Mouse (Mus musculus) liver, embryonic 14.5 days (tissue): ENCODE measurements at regions not wholly inside any gene's neighbourhood (a gene's known extent, or its start where the extent isn't known, plus 50 kb on each side); places are given as distances from the start of the nearest gene placed in this dataset.

ENCODE experiments used
- CTCF ChIP-seq: IDR thresholded peaks from 2 replicates; pipeline ENCODE4 v1.5.1; 2016; ENCODE audit warnings: antibody characterized with exemption, low read depth, control low read depth
- EP300 ChIP-seq: IDR thresholded peaks from 2 replicates; pipeline ENCODE4 v1.6.1; 2016; ENCODE audit warnings: antibody characterized with exemption, low read depth

DNA sequence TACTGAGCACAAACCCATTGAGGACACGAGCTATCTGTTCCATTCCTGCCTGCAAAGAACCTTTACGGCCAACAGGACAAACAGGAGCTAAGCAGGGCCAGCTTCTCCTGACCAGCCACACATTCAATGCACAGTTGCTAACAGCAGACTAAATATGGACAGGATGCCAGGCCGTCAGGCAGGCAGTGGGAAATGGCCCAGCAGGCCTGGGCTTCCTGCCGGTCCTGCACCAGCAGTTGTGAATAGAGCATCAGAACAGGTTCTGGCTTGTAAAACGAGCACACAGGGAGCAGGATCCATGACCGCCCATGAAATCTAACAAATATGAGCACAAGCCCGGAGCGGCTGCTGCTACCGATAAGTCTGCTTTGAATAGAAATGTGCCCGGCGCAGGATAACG is 384.0 kb downstream of the Ajap1 start:
- no peak for TF ChIP-seq CTCF
- TF ChIP-seq EP300, result no peak
